Mouse (Mus musculus): ENCODE data around the gene Apip.
A peak's percentile ranks its signal among the peaks of the same experiment; 100 is the strongest.

DNA sequence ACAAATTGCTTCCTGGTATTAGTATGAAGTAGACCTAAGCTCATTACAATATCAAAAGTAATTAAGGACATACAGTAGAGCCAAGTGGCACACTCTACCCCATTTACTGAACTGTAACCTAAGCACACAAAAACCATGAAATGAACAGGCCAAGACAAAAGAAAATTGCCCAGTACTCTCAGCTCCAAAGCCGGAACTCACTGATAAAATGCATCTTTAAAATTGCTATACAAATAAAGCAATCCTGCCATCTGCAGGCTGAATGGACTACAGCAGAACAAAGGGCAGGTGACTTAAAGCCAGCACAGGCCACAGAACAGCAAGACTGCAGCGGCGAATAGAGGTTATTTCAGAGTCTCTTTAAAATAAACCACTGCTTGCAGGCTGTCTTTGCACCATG lies 10.6 kb upstream of the Apip start:
- TF ChIP-seq CTCF (IDR thresholded peaks at IDR 0.05; ENCODE audit: low read depth) (peak; percentile 70), EP300 (IDR thresholded peaks at IDR 0.05; ENCODE audit: low read depth) (no peak)
